Mouse (Mus musculus): Measurements from ENCODE around the gene Chrd. TPM values are rescaled to one million over a fixed set of nuclear protein-coding genes. Genes with fewer than 3 reads are reported as not detected.

Gene Chrd
- polyA plus RNA-seq, 1 experiment from 2014 or later = 12.2 TPM

DNA sequence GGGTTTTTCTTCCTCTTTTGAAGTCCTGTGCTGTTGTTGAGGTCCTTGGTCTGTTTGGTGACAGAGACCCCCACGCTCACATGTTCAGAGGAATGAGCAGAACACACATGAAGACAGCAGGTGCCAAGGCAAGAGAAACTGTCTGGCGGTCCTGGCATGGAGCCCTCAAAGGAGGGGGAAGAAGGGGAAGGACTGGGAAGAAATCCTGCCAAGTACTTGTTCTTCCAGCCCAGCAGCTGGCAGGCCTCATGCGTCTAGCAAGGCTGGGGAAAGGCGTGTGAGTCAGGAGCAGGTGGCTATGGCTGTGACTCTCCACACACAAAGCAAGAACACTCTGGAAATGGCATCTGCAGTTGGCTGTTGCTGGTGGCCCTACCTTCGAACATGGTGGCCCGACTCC lies 13.7 kb downstream of the Chrd start:
- H3K9me3 ChIP-seq = no peaks in the 10 kb centered on the region
- 0 out of 2 replicates have a peak, but pooled peaks cover 4% of the 10 kb centered on the region for H3K36me3 ChIP-seq
- H3K27me3 ChIP-seq = no peaks in the 10 kb centered on the region
- no peak overlapping the region for H3K4me2 ChIP-seq
- H3K4me3 ChIP-seq = no peak overlapping the region
- 50% methylated on average over 6 of the region's 6 CpGs for WGBS
- H3K4me1 ChIP-seq = peaks cover 6% of the 10 kb centered on the region; the same call in 1 of the 2 replicates
- H3K9ac ChIP-seq = no peak overlapping the region
- H3K27ac ChIP-seq = no peak overlapping the region
- ATAC-seq (ENCODE audit: insufficient number of reproducible peaks, low FRiP score, low TSS enrichment, low read depth) = 0 out of 2 replicates have a peak, but pooled peaks have one; percentile 42

DNA sequence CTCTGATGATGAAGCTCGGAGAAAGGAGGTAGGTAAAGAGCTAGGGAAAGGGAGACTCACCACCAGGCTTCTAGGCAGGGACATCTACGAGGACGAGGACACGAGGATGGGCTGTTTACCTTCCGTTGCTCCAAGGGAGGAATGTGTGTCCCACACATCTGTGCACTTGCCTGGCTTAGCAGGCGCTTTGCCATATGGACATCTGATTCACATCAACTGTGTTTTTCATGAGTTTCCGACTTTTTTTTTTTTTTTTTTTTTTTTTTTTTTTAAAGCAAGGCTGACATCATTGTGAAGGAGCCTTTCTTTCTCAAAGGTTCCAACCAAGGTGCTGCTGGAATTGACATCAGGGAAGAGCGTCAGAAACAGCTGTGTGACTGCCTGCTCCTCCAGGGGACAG lies 17.6 kb downstream of the Chrd start:
- Histone ChIP-seq H3K4me3 (no peak overlapping the region), H3K9me3 (no peaks in the 10 kb centered on the region), H3K36me3 (no peaks in the 10 kb centered on the region), H3K9ac (no peak overlapping the region), H3K4me1 (peaks cover 6% of the 10 kb centered on the region; the same call in 1 of the 2 replicates), H3K27ac (no peak overlapping the region), H3K4me2 (no peak overlapping the region), H3K27me3 (no peaks in the 10 kb centered on the region)
- no peak for ATAC-seq (ENCODE audit: insufficient number of reproducible peaks, low FRiP score, low TSS enrichment, low read depth)
- WGBS = 28% methylated on average over 8 of the region's 8 CpGs

DNA sequence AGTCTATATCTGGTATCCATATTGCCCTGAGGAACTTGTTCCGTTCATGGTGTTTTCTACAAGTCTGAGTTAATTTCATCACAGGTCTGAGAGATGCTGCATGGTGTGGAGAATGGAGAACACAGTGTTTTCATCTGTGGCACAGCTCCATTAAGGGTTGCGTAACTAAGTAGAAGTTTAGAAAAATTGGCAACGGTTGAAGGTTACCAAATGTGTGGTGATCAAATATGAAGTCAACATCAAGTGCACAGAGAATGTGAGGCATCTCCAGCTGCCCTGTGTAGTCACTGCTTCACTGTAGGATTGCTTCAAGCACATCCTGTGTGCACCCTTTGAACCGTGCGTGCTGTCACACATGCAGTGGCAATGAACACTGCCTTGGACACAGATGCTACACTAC lies 23.1 kb downstream of the Chrd start:
- H3K36me3 ChIP-seq = no peaks in the 10 kb centered on the region
- H3K4me1 ChIP-seq = no peaks in the 10 kb centered on the region
- no peak overlapping the region for H3K4me3 ChIP-seq
- 85% methylated on average over 5 of the region's 5 CpGs for WGBS
- no peaks in the 10 kb centered on the region for H3K9me3 ChIP-seq
- no peak overlapping the region for H3K9ac ChIP-seq
- no peaks in the 10 kb centered on the region for H3K27me3 ChIP-seq
- ATAC-seq (ENCODE audit: insufficient number of reproducible peaks, low FRiP score, low TSS enrichment, low read depth) = no peak
- H3K27ac ChIP-seq = no peak overlapping the region
- H3K4me2 ChIP-seq = no peak overlapping the region

DNA sequence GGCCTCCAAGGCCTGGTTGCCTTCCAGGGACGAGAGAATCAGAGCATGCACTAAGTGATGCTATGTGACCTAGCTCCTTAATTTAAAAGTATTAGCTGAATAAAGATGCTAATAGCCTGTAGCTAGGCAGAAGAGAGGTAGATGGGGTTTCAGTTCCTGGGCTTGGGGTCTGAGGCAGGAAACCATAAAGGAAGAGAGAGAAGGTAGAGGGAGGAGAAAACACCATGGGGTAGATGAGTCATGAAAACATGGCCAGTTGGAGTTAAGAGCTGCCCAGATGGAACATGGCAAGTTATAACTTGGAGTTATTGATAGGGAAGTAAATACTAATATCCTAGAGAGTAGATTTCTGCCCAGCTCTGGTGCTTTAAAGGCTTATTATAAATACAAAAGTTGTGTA lies 24.5 kb downstream of the Chrd start:
- Histone ChIP-seq H3K9ac (no peak overlapping the region), H3K36me3 (no peaks in the 10 kb centered on the region), H3K4me2 (no peak overlapping the region), H3K27ac (no peak overlapping the region), H3K4me1 (no peaks in the 10 kb centered on the region), H3K4me3 (no peak overlapping the region), H3K27me3 (no peaks in the 10 kb centered on the region), H3K9me3 (no peaks in the 10 kb centered on the region)
- 74% methylated on average over 1 of the region's 1 CpGs for WGBS
- no peak for ATAC-seq (ENCODE audit: insufficient number of reproducible peaks, low FRiP score, low TSS enrichment, low read depth)

DNA sequence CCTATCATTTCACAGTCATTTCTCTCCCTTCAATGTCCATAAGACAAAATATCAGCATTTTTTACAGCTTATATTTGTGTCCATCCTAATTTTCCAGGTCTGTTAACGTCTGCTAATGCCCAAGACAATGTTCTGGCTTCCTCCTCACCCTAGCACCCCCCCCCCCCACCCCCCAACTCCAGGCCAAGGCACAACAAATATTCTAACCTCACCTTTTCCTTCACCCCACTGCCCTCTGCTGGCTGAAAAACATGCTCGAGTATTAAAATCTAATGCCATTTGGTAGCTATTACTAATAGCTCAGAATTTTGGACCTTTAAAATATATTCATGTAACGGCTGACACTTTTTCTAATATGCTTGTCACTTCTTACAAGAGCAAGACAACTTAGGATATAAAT lies 28.8 kb downstream of the Chrd start:
- H3K36me3 ChIP-seq = no peaks in the 10 kb centered on the region
- no peaks in the 10 kb centered on the region for H3K9me3 ChIP-seq
- ATAC-seq (ENCODE audit: insufficient number of reproducible peaks, low FRiP score, low TSS enrichment, low read depth) = no peak
- no peak overlapping the region for H3K9ac ChIP-seq
- no peak overlapping the region for H3K4me3 ChIP-seq
- WGBS = 4% methylated on average over 3 of the region's 3 CpGs
- H3K27ac ChIP-seq = no peak overlapping the region
- no peak overlapping the region for H3K4me2 ChIP-seq
- no peaks in the 10 kb centered on the region for H3K4me1 ChIP-seq
- H3K27me3 ChIP-seq = no peaks in the 10 kb centered on the region

DNA sequence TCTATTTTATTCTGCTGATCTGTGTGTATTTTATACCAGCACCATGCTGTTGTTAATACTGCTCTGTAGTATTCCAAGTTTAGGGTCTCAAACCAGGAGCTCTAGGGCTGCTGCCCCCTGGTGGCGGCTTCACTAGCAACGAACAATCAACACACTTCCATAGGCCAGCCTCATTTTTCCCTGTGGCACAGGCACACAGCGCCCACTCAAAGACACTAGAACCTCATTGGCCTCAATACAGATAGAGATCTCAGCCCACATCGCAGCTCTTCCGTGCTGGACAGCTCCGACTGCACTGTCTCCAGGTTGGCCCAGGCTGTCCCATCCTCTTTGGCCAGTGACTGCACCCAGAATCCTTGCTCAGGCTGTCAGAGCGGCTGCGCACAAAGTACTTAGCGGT lies 32.3 kb downstream of the Chrd start:
- Histone ChIP-seq H3K4me3 (no peak overlapping the region), H3K9me3 (no peaks in the 10 kb centered on the region), H3K27me3 (no peaks in the 10 kb centered on the region), H3K36me3 (no peaks in the 10 kb centered on the region), H3K4me1 (no peaks in the 10 kb centered on the region), H3K27ac (no peak overlapping the region), H3K4me2 (no peak overlapping the region), H3K9ac (no peak overlapping the region)
- ATAC-seq (ENCODE audit: insufficient number of reproducible peaks, low FRiP score, low TSS enrichment, low read depth) = no peak
- WGBS = 47% methylated on average over 9 of the region's 9 CpGs

DNA sequence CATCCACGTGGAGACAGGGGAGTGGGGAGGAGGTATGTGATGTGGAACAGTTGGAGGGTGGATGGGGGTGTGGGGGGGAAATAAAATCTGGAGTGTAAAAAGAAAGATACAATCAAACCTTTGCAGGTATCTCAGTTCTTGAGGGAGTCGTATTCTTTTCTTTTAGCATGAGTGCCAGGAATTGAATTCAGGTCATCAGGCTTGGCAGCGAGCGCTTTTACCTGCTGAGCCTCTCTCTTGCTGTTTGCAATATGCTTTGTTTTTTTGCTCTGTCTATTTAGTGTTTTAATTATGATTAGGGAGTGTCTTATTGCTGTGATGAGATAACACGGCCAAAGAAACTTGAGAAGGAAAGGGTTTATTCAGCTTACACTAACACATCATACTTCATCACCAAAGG lies 42.1 kb downstream of the Chrd start:
- Histone ChIP-seq H3K4me2 (no peak overlapping the region), H3K36me3 (no peaks in the 10 kb centered on the region), H3K4me3 (no peak overlapping the region), H3K27ac (no peak overlapping the region), H3K4me1 (no peaks in the 10 kb centered on the region), H3K27me3 (no peaks in the 10 kb centered on the region), H3K9me3 (no peaks in the 10 kb centered on the region), H3K9ac (no peak overlapping the region)
- no peak for ATAC-seq (ENCODE audit: insufficient number of reproducible peaks, low FRiP score, low TSS enrichment, low read depth)
- WGBS = 73% methylated on average over 5 of the region's 5 CpGs

DNA sequence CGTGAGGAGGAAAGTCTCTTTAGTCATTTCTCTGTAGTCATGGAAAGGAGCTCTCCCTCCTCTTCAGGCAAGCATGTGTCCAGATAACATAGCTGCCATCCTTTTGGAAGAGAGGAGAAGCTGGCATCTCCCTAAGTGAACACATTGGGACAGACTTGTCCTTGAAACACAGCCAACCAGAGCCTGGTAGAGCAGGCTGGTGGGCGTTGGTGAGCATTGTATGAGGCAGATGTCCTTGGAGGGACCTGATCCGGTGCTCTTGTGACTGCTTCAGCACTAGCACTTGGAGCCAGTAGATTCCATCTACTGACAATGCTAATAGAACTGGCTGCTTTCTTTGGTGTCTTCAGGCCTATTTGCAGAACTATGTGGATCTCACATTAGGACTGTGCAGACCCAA lies 46.9 kb downstream of the Chrd start:
- no peak overlapping the region for H3K27ac ChIP-seq
- H3K9me3 ChIP-seq = no peaks in the 10 kb centered on the region
- H3K27me3 ChIP-seq = no peaks in the 10 kb centered on the region
- no peaks in the 10 kb centered on the region for H3K36me3 ChIP-seq
- no peak overlapping the region for H3K9ac ChIP-seq
- WGBS = 81% methylated on average over 3 of the region's 3 CpGs
- no peak overlapping the region for H3K4me2 ChIP-seq
- H3K4me1 ChIP-seq = no peaks in the 10 kb centered on the region
- H3K4me3 ChIP-seq = no peak overlapping the region
- ATAC-seq (ENCODE audit: insufficient number of reproducible peaks, low FRiP score, low TSS enrichment, low read depth) = no peak

DNA sequence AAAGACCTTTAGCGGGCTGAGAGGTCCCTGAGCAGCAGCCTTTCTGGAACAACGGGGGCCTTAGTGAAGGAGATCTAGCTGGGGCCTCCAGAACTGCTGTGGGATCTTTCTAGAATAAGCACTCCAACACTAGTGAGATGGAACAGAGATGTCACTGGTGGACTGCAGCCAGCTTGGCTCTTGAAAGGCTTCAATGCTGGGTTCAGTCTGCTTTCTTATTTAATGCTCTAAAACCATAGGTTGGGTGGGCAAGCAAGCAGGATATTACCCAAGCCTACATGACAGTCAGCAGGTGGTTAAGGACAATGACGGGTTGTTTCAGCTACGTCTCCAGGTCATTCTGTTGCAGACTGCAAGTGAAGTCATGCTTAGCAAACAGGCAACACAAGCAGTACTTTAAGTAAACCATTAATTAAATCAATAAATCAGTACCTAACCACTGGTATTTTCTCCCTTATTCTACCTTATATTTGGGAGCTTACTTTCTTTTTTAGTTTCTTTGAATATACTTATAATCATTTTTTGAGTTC lies 48.2 kb downstream of the Chrd start:
- no peaks in the 10 kb centered on the region for H3K36me3 ChIP-seq
- no peaks in the 10 kb centered on the region for H3K9me3 ChIP-seq
- no peak overlapping the region for H3K9ac ChIP-seq
- no peak overlapping the region for H3K4me2 ChIP-seq
- H3K27me3 ChIP-seq = no peaks in the 10 kb centered on the region
- no peak overlapping the region for H3K4me3 ChIP-seq
- WGBS = 67% methylated on average over 4 of the region's 4 CpGs
- H3K27ac ChIP-seq = no peak overlapping the region
- H3K4me1 ChIP-seq = no peaks in the 10 kb centered on the region
- ATAC-seq (ENCODE audit: insufficient number of reproducible peaks, low FRiP score, low TSS enrichment, low read depth) = no peak

DNA sequence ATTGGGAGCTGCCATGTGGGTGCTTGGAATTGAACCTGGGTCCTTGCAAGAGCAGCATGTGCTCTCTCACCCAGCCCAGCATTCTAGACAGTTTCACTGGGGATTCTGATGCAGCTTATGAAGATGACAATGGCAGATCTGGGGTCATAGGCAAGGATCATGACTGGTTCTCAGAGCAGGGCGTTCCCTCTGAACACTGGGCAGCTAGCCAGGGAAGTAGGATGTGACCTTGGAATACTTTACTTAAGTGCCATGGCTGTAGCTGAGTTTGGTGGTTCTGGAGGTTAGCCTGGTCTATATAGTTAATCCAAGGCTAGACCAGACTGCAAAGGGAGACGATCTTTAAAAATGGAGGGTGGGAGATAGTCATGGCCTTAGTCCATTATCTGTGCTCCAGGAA lies 51.0 kb downstream of the Chrd start:
- no peaks in the 10 kb centered on the region for H3K36me3 ChIP-seq
- no peak overlapping the region for H3K27ac ChIP-seq
- no peak for ATAC-seq (ENCODE audit: insufficient number of reproducible peaks, low FRiP score, low TSS enrichment, low read depth)
- no peaks in the 10 kb centered on the region for H3K27me3 ChIP-seq
- 91% methylated on average over 2 of the region's 2 CpGs for WGBS
- H3K4me3 ChIP-seq = no peak overlapping the region
- H3K4me1 ChIP-seq = no peaks in the 10 kb centered on the region
- no peak overlapping the region for H3K9ac ChIP-seq
- no peaks in the 10 kb centered on the region for H3K9me3 ChIP-seq
- H3K4me2 ChIP-seq = no peak overlapping the region

DNA sequence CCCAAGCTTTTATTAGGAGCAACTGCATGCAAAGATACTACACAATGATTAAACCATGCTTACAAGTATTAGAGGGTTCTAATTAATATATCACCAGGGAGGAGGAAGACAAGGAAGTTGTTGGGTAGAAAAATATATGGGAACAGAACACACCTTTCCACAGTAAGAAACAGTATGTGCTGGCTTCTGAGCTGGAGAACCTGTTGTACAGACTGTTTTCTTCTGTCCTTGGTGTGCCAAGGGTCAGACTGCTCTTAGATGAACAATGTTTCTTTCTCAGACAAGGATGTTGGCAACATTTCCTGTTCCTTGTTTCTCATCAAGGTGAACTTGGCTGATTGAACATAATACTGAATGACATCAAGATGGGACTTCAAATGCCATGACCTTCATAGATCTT lies 51.8 kb downstream of the Chrd start:
- Histone ChIP-seq H3K36me3 (no peaks in the 10 kb centered on the region), H3K9ac (no peak overlapping the region), H3K4me3 (no peak overlapping the region), H3K4me1 (no peaks in the 10 kb centered on the region), H3K9me3 (no peaks in the 10 kb centered on the region), H3K27me3 (no peaks in the 10 kb centered on the region), H3K4me2 (no peak overlapping the region), H3K27ac (no peak overlapping the region)
- ATAC-seq (ENCODE audit: insufficient number of reproducible peaks, low FRiP score, low TSS enrichment, low read depth) = no peak

DNA sequence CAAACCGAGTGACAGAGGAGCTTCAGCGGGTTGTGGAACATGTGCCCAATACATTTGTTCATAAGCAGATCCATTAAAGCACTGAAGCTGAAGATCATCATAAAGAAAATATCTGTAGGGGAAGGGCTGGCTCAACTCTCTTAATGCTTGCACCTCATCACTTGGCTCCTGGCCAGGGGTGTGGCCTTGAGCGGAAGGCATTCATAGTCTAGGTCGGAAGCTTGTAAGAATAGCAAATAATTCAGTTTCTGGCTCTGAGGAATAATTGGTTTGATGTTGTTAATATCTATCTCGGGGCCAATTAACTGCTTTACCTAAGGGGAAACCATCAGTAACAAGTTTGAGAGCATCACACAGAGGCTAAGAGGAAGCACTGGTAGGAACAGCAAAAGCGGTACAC lies 53.6 kb downstream of the Chrd start:
- ATAC-seq (ENCODE audit: insufficient number of reproducible peaks, low FRiP score, low TSS enrichment, low read depth) = no peak

DNA sequence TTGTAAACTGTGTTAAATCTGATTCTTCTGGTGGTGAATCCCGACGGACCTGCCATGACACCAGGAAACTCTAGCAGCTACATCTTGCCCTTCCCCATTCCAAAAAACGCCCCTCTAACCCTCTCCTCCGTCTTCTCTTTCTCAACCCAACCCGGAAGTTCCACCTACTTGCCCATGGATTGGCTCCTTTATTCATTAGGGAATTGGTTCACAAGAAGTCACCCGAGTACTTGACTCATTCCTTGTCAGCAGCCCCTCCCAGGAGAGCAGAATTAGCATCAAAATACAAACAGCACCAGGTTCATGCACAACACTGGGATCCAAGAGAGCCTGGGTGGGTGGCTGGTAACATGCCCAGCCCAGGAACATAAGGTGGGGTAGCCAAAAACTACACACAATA lies 58.9 kb downstream of the Chrd start:
- H3K4me2 ChIP-seq = no peak overlapping the region
- WGBS = 56% methylated on average over 6 of the region's 6 CpGs
- no peak overlapping the region for H3K9ac ChIP-seq
- no peaks in the 10 kb centered on the region for H3K27me3 ChIP-seq
- no peaks in the 10 kb centered on the region for H3K36me3 ChIP-seq
- no peaks in the 10 kb centered on the region for H3K4me1 ChIP-seq
- no peak for ATAC-seq (ENCODE audit: insufficient number of reproducible peaks, low FRiP score, low TSS enrichment, low read depth)
- H3K9me3 ChIP-seq = no peaks in the 10 kb centered on the region
- H3K4me3 ChIP-seq = no peak overlapping the region
- no peak overlapping the region for H3K27ac ChIP-seq

More for the DNA sequence above, 53.6 kb downstream of the Chrd start:
- Histone ChIP-seq H3K4me1 (no peaks in the 10 kb centered on the region), H3K4me3 (no peak overlapping the region), H3K36me3 (no peaks in the 10 kb centered on the region), H3K9me3 (no peaks in the 10 kb centered on the region), H3K27me3 (no peaks in the 10 kb centered on the region), H3K27ac (no peak overlapping the region), H3K9ac (no peak overlapping the region), H3K4me2 (no peak overlapping the region)
- WGBS = 67% methylated on average over 6 of the region's 6 CpGs

Data from limb, embryonic 15.5 days (tissue).